Mouse (Mus musculus): ENCODE results near the gene Glp1r. TPM values are rescaled to one million over a fixed set of nuclear protein-coding genes. Genes with fewer than 3 reads are reported as not detected.

Gene Glp1r
- polyA plus RNA-seq, 1 experiment from 2014 or later = 0.08 TPM

DNA sequence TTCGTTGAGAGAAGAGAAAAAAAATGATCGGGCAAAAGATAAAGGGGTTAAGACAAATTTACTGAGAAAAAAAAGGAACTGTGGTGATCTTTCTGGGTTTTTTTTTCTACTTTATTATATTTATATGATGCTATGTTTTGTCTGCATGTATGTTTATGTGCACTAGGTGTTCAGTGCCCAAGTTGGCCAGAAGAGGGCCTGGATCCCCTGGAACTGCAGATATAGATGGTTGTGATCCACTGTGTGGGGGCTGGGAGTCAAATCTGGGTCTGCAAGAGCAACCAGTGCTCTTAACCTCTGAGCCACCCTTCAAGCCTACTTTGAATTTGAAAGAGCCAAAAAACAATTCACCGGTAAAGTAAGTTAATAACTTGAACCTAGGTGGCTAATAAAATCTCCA, 21.2 kb upstream of the Glp1r start:
- Histone ChIP-seq H3K4me1 (no peaks in the 10 kb centered on the region), H3K36me3 (no peaks in the 10 kb centered on the region), H3K27ac (no peak overlapping the region), H3K9ac (no peak overlapping the region), H3K27me3 (peaks cover 8% of the 10 kb centered on the region; the same call in 1 of the 2 replicates), H3K4me2 (no peak overlapping the region), H3K4me3 (no peak overlapping the region), H3K9me3 (no peaks in the 10 kb centered on the region)
- WGBS = 81% methylated on average over 3 of the region's 3 CpGs
- ATAC-seq (ENCODE audit: insufficient number of reproducible peaks, low FRiP score, low TSS enrichment, low read depth) = no peak

DNA sequence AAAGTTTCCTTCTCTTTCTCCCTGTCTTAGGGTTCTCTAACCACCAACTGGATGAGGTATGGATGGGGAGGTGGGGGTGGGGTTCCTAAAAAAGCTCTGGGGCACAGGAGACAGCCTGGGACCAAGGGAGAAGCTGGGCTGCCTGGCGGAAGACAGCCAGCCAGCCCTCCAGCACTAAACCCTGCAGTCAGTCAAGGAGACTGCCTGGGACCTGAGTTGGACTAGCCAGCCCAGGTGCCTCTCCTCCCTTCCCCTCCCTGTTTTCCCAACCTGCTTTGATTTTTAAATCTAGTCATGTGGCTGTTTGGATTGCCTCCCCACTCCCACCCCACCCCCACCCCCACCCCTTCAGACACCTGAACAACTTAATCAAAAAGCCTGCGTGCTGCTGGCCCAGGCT, 20.6 kb upstream of the Glp1r start:
- Histone ChIP-seq H3K9ac (no peak overlapping the region), H3K36me3 (no peaks in the 10 kb centered on the region), H3K4me3 (no peak overlapping the region), H3K27ac (no peak overlapping the region), H3K27me3 (peaks cover 8% of the 10 kb centered on the region; the same call in 1 of the 2 replicates), H3K4me2 (no peak overlapping the region), H3K4me1 (no peaks in the 10 kb centered on the region), H3K9me3 (no peaks in the 10 kb centered on the region)
- ATAC-seq (ENCODE audit: insufficient number of reproducible peaks, low FRiP score, low TSS enrichment, low read depth) = no peak
- 44% methylated on average over 2 of the region's 2 CpGs for whole genome bisulfite sequencing

DNA sequence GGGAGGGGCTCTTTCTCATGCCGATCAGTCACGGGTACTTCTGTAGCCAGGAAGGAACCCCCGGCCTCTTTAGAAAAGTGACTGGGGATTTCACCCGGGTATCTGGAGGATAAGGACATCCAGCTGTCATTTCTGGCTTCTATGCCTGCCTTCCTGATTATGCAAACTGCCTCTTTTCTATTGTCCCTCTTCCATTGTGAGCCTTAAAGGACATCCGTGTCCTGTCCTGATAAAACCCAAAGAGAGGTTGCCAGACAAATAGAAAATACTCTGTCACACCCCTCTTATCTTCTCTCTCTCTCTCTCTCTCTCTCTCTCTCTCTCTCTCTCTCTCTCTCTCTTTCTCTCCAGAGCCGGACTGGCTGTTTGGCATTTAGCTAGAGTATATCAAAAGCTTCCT, 19.4 kb upstream of the Glp1r start:
- Histone ChIP-seq H3K4me2 (no peak overlapping the region), H3K27ac (no peak overlapping the region), H3K4me3 (no peak overlapping the region), H3K9ac (no peak overlapping the region), H3K27me3 (peaks cover 8% of the 10 kb centered on the region; the same call in 1 of the 2 replicates), H3K4me1 (no peaks in the 10 kb centered on the region), H3K9me3 (no peaks in the 10 kb centered on the region), H3K36me3 (no peaks in the 10 kb centered on the region)
- WGBS = 8% methylated on average over 6 of the region's 6 CpGs
- ATAC-seq (ENCODE audit: insufficient number of reproducible peaks, low FRiP score, low TSS enrichment, low read depth) = no peak

DNA sequence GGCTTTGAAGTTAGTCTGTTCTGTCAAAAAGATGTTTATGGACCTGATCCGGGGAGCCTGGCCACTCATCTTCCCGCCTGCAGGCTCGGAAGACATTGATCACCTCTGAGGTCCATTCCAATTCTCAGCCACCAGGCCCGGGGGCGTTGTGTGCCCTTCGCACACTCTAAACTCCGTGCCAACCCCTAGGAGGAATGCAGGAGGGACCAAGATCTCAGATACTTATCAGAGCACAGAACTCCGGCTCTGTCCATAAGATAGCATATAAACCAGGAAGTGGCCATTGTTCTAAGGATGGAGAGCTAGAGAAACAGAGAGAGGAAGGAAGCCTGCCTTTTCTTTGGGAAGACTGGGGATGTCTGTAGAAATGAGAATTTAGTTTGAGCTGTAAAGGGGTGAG, 18.1 kb upstream of the Glp1r start:
- Histone ChIP-seq H3K4me2 (no peak overlapping the region), H3K27ac (no peak overlapping the region), H3K4me3 (no peak overlapping the region), H3K36me3 (no peaks in the 10 kb centered on the region), H3K27me3 (peaks cover 8% of the 10 kb centered on the region; the same call in 1 of the 2 replicates), H3K4me1 (no peaks in the 10 kb centered on the region), H3K9ac (no peak overlapping the region), H3K9me3 (no peaks in the 10 kb centered on the region)
- WGBS = 60% methylated on average over 8 of the region's 8 CpGs
- no peak for ATAC-seq (ENCODE audit: insufficient number of reproducible peaks, low FRiP score, low TSS enrichment, low read depth)

- Histone ChIP-seq H3K27ac (no peak overlapping the region), H3K27me3 (0 out of 2 replicates have a peak, but pooled peaks cover 7% of the 10 kb centered on the region), H3K4me1 (0 out of 2 replicates have a peak, but pooled peaks cover 5% of the 10 kb centered on the region), H3K4me3 (no peak overlapping the region), H3K9me3 (no peaks in the 10 kb centered on the region), H3K36me3 (no peaks in the 10 kb centered on the region), H3K9ac (no peak overlapping the region), H3K4me2 (no peak overlapping the region)
- WGBS = 5% methylated on average over 1 of the region's 1 CpGs
- no peak for ATAC-seq (ENCODE audit: insufficient number of reproducible peaks, low FRiP score, low TSS enrichment, low read depth)
These were observed 9.5 kb upstream of the Glp1r start for GRCm38 (mm10) chr17:30892086-30892485.

DNA sequence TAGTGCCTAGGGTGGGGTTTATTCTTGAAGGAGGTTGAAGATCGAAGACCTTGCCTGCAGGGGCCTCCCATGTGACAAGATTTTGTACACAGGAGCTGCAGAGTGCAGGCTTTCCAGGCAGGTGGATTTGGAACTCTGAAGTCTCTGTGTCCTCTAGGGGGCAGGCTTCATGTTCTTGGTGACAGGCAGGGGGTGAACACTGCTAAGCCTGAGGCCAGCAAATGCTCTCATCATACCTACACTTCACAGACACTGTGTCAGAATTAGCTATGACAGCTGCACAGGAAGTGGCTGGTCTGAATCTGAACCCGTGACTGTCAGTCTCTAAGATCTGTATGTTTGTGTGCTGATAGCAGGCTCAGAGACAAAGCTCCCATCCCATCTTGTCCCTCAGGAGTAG, 8.9 kb upstream of the Glp1r start:
- 0 out of 2 replicates have a peak, but pooled peaks cover 14% of the 10 kb centered on the region for H3K27me3 ChIP-seq
- H3K4me1 ChIP-seq = 0 out of 2 replicates have a peak, but pooled peaks cover 5% of the 10 kb centered on the region
- no peaks in the 10 kb centered on the region for H3K9me3 ChIP-seq
- ATAC-seq (ENCODE audit: insufficient number of reproducible peaks, low FRiP score, low TSS enrichment, low read depth) = no peak
- H3K27ac ChIP-seq = no peak overlapping the region
- no peak overlapping the region for H3K4me2 ChIP-seq
- H3K36me3 ChIP-seq = no peaks in the 10 kb centered on the region
- H3K4me3 ChIP-seq = no peak overlapping the region
- H3K9ac ChIP-seq = no peak overlapping the region
- 27% methylated on average over 2 of the region's 2 CpGs for WGBS

- H3K4me1 ChIP-seq = peaks cover 10% of the 10 kb centered on the region
- no peak for ATAC-seq (ENCODE audit: insufficient number of reproducible peaks, low FRiP score, low TSS enrichment, low read depth)
- H3K36me3 ChIP-seq = no peaks in the 10 kb centered on the region
- no peak overlapping the region for H3K4me2 ChIP-seq
- H3K27me3 ChIP-seq = peaks cover 46% of the 10 kb centered on the region
- H3K9ac ChIP-seq = no peak overlapping the region
- H3K9me3 ChIP-seq = no peaks in the 10 kb centered on the region
- no peak overlapping the region for H3K4me3 ChIP-seq
- WGBS = 19% methylated on average over 2 of the region's 2 CpGs
- H3K27ac ChIP-seq = no peak overlapping the region
These were observed 4.5 kb upstream of the Glp1r start for GRCm38 (mm10) chr17:30897075-30897474.

GRCm38 (mm10) chr17:30904096-30904495, 2.5 kb downstream of the Glp1r start:
- no peak overlapping the region for H3K9ac ChIP-seq
- H3K4me1 ChIP-seq = peaks cover 10% of the 10 kb centered on the region
- no peaks in the 10 kb centered on the region for H3K36me3 ChIP-seq
- no peak overlapping the region for H3K27ac ChIP-seq
- ATAC-seq (ENCODE audit: insufficient number of reproducible peaks, low FRiP score, low TSS enrichment, low read depth) = no peak
- WGBS = 73% methylated on average over 2 of the region's 2 CpGs
- H3K4me3 ChIP-seq = no peak overlapping the region
- no peak overlapping the region for H3K4me2 ChIP-seq
- H3K27me3 ChIP-seq = peaks cover 77% of the 10 kb centered on the region
- H3K9me3 ChIP-seq = no peaks in the 10 kb centered on the region

- Histone ChIP-seq H3K36me3 (no peaks in the 10 kb centered on the region), H3K9ac (no peak overlapping the region), H3K27ac (no peak overlapping the region), H3K4me2 (no peak overlapping the region), H3K9me3 (no peaks in the 10 kb centered on the region), H3K4me3 (no peak overlapping the region), H3K27me3 (peaks cover 77% of the 10 kb centered on the region), H3K4me1 (peaks cover 12% of the 10 kb centered on the region; the same call in 1 of the 2 replicates)
- 50% methylated on average over 4 of the region's 4 CpGs for whole genome bisulfite sequencing
- no peak for ATAC-seq (ENCODE audit: insufficient number of reproducible peaks, low FRiP score, low TSS enrichment, low read depth)
These were observed 6.0 kb downstream of the Glp1r start for GRCm38 (mm10) chr17:30907577-30907976.

- Histone ChIP-seq H3K36me3 (no peaks in the 10 kb centered on the region), H3K9me3 (no peaks in the 10 kb centered on the region), H3K9ac (no peak overlapping the region), H3K27ac (no peak overlapping the region), H3K4me2 (0 out of 2 replicates have a peak overlapping the region, but pooled peaks have one; percentile 10), H3K27me3 (peaks cover 70% of the 10 kb centered on the region), H3K4me3 (no peak overlapping the region), H3K4me1 (peaks cover 13% of the 10 kb centered on the region; the same call in 1 of the 2 replicates)
- ATAC-seq (ENCODE audit: insufficient number of reproducible peaks, low FRiP score, low TSS enrichment, low read depth) = no peak
- 30% methylated on average over 27 of the region's 27 CpGs for WGBS
These were observed 9.5 kb downstream of the Glp1r start for GRCm38 (mm10) chr17:30910866-30911731.

DNA sequence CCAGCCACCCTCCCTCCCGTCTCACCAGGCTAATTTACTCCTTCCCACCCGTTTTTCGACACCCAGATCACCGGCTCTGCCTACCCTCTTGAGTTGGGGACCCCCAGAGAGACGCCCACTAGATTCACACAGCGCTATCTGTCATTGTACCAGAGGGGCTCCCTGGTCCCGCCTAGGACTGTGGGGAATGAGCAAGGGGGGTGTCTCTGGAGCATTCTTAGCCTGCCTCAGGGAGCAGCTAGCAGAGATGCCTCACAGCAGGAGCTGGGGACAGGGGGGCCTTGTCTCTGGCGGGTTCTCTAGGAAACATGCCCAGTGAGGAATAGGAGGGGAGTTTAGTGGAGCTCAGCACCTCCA, 10.1 kb downstream of the Glp1r start:
- WGBS = 14% methylated on average over 8 of the region's 8 CpGs
- Histone ChIP-seq H3K4me2 (0 out of 2 replicates have a peak overlapping the region, but pooled peaks have one; percentile 10), H3K27me3 (peaks cover 70% of the 10 kb centered on the region), H3K4me3 (no peak overlapping the region), H3K27ac (no peak overlapping the region), H3K4me1 (peaks cover 13% of the 10 kb centered on the region; the same call in 1 of the 2 replicates), H3K9me3 (no peaks in the 10 kb centered on the region), H3K9ac (no peak overlapping the region), H3K36me3 (no peaks in the 10 kb centered on the region)
- no peak for ATAC-seq (ENCODE audit: insufficient number of reproducible peaks, low FRiP score, low TSS enrichment, low read depth)

- Histone ChIP-seq H3K4me2 (no peak overlapping the region), H3K9me3 (no peaks in the 10 kb centered on the region), H3K4me1 (peaks cover 13% of the 10 kb centered on the region; the same call in 1 of the 2 replicates), H3K27ac (no peak overlapping the region), H3K36me3 (no peaks in the 10 kb centered on the region), H3K4me3 (no peak overlapping the region), H3K27me3 (peaks cover 66% of the 10 kb centered on the region), H3K9ac (no peak overlapping the region)
- 45% methylated on average over 5 of the region's 5 CpGs for WGBS
- ATAC-seq (ENCODE audit: insufficient number of reproducible peaks, low FRiP score, low TSS enrichment, low read depth) = no peak
These were observed 10.9 kb downstream of the Glp1r start for GRCm38 (mm10) chr17:30912536-30912935.

Data from limb, embryonic 15.5 days (tissue).